Mouse (Mus musculus): Measurements from ENCODE around the gene Ocm.

Gene Ocm

GRCm38 (mm10) chr5:144002461-144003192 is 23.8 kb downstream of the Ocm start:
- in situ Hi-C loops (cut with MboI, MseI) = no loop called here

- in situ Hi-C loops (cut with MboI, MseI) = no loop called here
Measured at GRCm38 (mm10) chr5:143999409-143999808, 27.1 kb downstream of the Ocm start.

- in situ Hi-C loops (cut with MboI, MseI) = no loop called here
Measured at GRCm38 (mm10) chr5:143994632-143995365, 31.7 kb downstream of the Ocm start.

GRCm38 (mm10) chr5:143993849-143994248 is 32.6 kb downstream of the Ocm start:
- in situ Hi-C loops (cut with MboI, MseI) = no loop called here

- in situ Hi-C loops (cut with MboI, MseI) = no loop called here
Measured at GRCm38 (mm10) chr5:143993260-143993659, 33.2 kb downstream of the Ocm start.

- in situ Hi-C loops (cut with MboI, MseI) = no loop called here
Measured at GRCm38 (mm10) chr5:143992661-143993060, 33.8 kb downstream of the Ocm start.

GRCm38 (mm10) chr5:143990086-143990485 is 36.4 kb downstream of the Ocm start:
- in situ Hi-C loops (cut with MboI, MseI) = no loop called here

GRCm38 (mm10) chr5:143989046-143989445 is 37.4 kb downstream of the Ocm start:
- in situ Hi-C loops (cut with MboI, MseI) = loop anchor here (5.0 kb wide), 1 partner anchor 72 kb away; no protein-coding TSS in a partner anchor

- in situ Hi-C loops (cut with MboI, MseI) = loop anchor here (5.0 kb wide), 1 partner anchor 70 kb away; no protein-coding TSS in a partner anchor
Measured at GRCm38 (mm10) chr5:143987596-143987995, 38.9 kb downstream of the Ocm start.

GRCm38 (mm10) chr5:143985381-143985780 is 41.1 kb downstream of the Ocm start:
- in situ Hi-C loops (cut with MboI, MseI) = loop anchor here (5.0 kb wide), 1 partner anchor 68 kb away; no protein-coding TSS in a partner anchor

- in situ Hi-C loops (cut with MboI, MseI) = no loop called here
Measured at GRCm38 (mm10) chr5:143982361-143982760, 44.1 kb downstream of the Ocm start.

GRCm38 (mm10) chr5:143980858-143981257 is 45.6 kb downstream of the Ocm start:
- in situ Hi-C loops (cut with MboI, MseI) = no loop called here

GRCm38 (mm10) chr5:143976726-143977431 is 49.6 kb downstream of the Ocm start:
- in situ Hi-C loops (cut with MboI, MseI) = no loop called here

- in situ Hi-C loops (cut with MboI, MseI) = no loop called here
Measured at GRCm38 (mm10) chr5:143976232-143976631, 50.2 kb downstream of the Ocm start.

GRCm38 (mm10) chr5:143975631-143975933 is 50.9 kb downstream of the Ocm start:
- in situ Hi-C loops (cut with MboI, MseI) = no loop called here

GRCm38 (mm10) chr5:143974931-143975630 is 51.4 kb downstream of the Ocm start:
- in situ Hi-C loops (cut with MboI, MseI) = no loop called here

- in situ Hi-C loops (cut with MboI, MseI) = no loop called here
Measured at GRCm38 (mm10) chr5:143972628-143973027, 53.8 kb downstream of the Ocm start.
